Mouse (Mus musculus): ENCODE data around the gene Fam227a. TPM values are rescaled to one million over a fixed set of nuclear protein-coding genes. Genes with fewer than 3 reads are reported as not detected.

The Fam227a gene
- 5.8 and 6.3 TPM in 2 replicates for polyA plus RNA-seq (2015; fragmentation: Nextera tagmentation; extraction: Ambion mirVana)

DNA sequence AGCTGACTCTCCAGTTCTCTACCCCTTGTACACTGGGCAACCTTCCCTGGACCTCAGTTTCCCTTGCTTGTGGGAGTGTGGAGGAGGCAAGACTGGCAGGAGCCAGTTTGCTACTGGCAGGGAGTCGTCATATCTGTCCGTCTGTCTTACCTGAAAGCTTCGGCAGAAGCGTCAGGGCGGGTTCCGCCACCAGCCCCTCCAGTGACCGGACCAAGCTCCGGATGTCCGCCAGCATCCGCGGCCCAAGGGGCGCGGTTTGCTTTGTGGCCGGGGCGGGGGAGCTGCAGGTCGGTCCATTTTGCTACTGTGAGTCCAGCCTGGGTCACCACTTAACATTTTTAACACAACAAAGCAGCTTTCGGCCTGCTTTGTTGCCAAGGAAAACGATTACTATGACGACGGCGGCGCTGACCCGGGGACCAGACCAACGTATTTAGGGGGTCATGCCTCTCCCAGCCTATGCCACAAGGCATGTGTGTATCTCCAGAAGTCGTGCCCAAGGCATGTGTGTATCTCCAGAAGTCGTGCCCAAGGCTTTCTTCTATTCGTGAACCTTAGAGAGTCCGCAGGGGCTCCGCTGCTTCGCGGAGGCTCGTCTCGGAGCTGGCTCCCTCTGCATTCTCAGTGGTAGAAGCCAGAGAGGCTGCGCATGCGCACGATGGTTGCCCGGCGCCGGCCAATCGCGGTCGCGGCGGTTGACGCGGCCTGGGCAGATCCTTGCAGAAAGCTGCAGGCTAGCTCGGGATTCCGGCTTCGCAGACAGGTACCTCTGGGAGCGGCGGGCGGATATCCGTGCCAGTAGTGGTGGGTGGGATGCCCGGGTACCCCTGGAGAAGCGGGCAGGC, at the start of gene Fam227a, which contains the start of gene Cby1:
Gene Fam227a (minus strand): TSS at position 426 of the 845 bp plus-strand sequence.
Gene Cby1 (plus strand): TSS at position 669 of the 845 bp plus-strand sequence.
- Histone ChIP-seq H3K4me3 (peak within 1 kb of the TSS; percentile 72), H3K9me3 (replicated peaks) (no peaks in the 10 kb centered on the region), H3K4me2 (peak within 1 kb of the TSS; percentile 84), H3K9ac (peak within 1 kb of the TSS; percentile 91), H3K27ac (peak within 1 kb of the TSS; percentile 92), H3K36me3 (ENCODE audit: poor library complexity, severe bottlenecking) (peaks cover 30% of the 10 kb centered on the region), H3K4me1 (peaks cover 7% of the 10 kb centered on the region), H3K27me3 (no peaks in the 10 kb centered on the region)
- under 1% methylated on average over 55 of the region's 55 CpGs for WGBS
- peak; percentile 92 for ATAC-seq

DNA sequence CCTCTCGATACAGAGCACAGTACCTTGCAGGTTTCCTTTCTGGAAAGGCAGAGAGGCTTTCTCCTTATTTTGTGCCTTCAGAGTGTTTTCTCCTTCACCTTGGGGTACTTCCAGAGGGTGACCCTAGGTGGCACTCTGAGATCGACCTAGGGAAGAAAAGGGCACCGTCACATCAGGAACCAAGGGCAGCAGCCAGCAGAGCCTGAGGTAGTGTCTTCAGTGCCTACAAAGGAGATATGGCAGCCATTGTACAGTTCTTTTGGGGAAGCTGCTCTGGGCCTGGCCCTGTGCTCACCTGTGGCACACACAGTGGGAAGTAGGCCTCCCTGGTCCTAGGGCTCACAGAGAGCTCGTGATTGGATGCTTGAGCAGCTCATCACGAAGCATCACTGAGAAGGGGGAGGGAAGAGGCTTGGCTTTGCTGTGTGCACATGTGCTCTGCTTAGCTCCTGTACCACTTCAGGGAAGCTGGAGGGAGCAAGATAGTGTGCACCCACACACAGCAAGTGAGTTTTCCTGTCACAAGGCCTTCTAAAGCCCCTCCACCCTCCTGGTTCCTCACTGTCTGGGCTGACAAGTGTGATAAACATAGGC, 49.6 kb upstream of the Fam227a start:
- peaks cover 67% of the 10 kb centered on the region for H3K36me3 ChIP-seq (ENCODE audit: poor library complexity, severe bottlenecking)
- H3K4me2 ChIP-seq = no peak overlapping the region
- peaks cover 7% of the 10 kb centered on the region; the same call in 1 of the 2 replicates for H3K4me1 ChIP-seq
- no peaks in the 10 kb centered on the region for H3K9me3 ChIP-seq (replicated peaks)
- ATAC-seq = no peak
- H3K27me3 ChIP-seq = no peaks in the 10 kb centered on the region
- no peak overlapping the region for H3K4me3 ChIP-seq
- no peak overlapping the region for H3K9ac ChIP-seq
- WGBS = 88% methylated on average over 5 of the region's 5 CpGs
- H3K27ac ChIP-seq = no peak overlapping the region

DNA sequence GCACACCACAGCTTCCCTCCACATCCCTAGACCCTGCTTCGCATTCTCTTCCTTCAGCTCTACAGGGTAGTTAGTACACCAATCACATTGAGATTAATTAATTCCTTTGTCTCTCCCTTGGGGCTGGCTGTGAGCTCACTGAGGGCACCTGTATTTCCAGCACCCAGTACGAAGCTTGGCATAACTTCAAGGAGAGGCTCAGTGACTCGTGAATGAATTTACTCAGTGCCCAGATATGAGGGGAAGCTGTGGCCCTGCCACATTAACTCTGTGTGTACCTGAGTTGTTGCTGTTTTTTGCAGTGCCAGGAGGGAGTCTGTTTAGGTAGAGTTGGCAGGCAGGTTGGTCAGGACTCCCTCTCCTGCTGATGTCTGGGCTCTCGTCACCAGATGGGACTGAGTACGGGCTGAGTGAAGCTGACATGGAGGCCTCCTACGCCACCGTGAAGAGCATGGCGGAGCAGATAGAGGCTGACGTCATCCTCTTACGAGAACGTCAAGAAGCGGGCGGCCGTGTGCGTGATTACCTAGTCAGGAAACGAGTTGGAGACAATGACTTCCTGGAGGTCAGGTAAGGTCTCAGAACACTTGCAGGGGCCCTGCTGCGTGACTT, 48.0 kb upstream of the Fam227a start:
- WGBS = 84% methylated on average over 17 of the region's 17 CpGs

DNA sequence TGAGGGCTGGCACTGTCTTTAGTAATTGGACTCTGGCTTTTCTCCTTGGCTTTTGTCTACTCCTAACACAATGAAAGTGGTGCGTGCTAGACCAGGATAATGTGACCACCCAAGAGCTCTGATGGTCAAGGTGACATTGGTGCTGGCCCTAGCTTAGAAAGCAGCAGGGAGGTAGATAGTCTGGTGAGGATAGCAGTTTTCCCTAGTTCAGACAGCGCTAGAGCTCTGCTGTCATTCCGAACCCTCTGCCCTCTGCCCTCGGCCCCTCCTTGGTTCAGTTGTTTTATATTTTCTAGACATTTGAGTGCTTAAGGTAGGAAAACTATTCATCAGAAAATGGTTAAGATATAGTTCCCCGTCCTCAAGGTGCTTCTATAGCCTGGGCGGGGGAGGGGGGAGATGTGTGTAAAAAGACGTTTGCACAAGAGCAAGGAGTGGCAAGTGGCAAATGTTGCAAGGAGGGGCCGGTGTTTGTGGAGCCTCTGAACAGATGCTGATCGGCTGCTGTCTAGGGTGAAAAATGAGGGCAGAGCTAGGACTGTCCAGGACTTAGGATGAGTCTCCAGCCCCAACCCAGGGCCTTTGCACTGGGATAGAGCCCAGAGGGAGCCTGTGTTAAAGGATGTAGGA, 38.9 kb upstream of the Fam227a start:
- WGBS = 78% methylated on average over 9 of the region's 9 CpGs
- ATAC-seq = no peak
- no peak overlapping the region for H3K4me3 ChIP-seq

More for the DNA sequence above, 48.0 kb upstream of the Fam227a start:
- Histone ChIP-seq H3K27ac (no peak overlapping the region; the same call in 1 of the 2 replicates), H3K4me3 (no peak overlapping the region), H3K4me2 (no peak overlapping the region), H3K9me3 (replicated peaks) (no peaks in the 10 kb centered on the region), H3K36me3 (ENCODE audit: poor library complexity, severe bottlenecking) (peaks cover 51% of the 10 kb centered on the region), H3K4me1 (peaks cover 7% of the 10 kb centered on the region; the same call in 1 of the 2 replicates), H3K9ac (no peak overlapping the region), H3K27me3 (no peaks in the 10 kb centered on the region)
- no peak for ATAC-seq

DNA sequence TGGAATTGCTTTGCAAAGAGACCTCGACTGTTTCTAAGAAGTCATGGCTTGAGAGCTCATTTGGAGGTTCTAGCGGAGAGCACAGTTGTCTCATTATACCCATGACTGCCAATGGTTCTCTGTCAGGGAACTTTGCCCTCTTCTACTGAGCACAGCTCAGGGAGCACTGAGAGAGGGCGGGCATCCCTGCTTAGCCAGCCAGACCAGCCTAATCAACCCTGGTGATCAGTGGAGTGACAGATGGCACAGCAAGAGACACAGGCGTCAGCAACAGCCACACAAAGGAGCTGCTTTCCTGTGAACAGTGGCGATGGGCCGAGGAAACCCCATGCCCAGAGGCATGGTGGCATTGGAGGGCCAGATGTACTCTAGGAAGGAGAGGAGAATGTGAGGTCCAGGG, 38.3 kb upstream of the Fam227a start:
- no peaks in the 10 kb centered on the region for H3K27me3 ChIP-seq

More for the DNA sequence above, 38.9 kb upstream of the Fam227a start:
- Histone ChIP-seq H3K36me3 (ENCODE audit: poor library complexity, severe bottlenecking) (peaks cover 31% of the 10 kb centered on the region), H3K9me3 (replicated peaks) (no peaks in the 10 kb centered on the region), H3K4me2 (no peak overlapping the region), H3K4me1 (peaks cover 25% of the 10 kb centered on the region), H3K27me3 (no peaks in the 10 kb centered on the region), H3K9ac (no peak overlapping the region), H3K27ac (peak overlapping the region; percentile 80)

DNA sequence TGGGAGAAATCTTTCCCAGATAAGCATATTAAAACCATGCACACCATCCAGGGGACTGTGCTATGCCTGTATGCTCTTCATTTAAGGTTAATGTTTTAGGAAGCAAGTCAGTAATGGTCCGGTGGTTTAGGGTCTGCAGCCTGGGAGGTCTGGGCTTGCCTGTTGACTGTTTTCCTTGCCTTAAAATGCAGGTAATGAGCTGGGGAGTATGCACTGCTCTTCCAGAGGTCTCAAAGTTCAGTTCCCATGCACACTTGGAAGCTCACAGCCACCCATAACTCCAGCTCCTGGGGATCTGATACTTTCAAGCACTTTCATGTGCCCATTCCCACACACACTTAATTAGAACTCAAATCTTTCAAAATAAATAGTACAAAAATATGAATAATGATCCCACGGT, 37.8 kb upstream of the Fam227a start:
- no peak overlapping the region for H3K9ac ChIP-seq
- 95% methylated on average over 2 of the region's 2 CpGs for WGBS
- peaks cover 31% of the 10 kb centered on the region for H3K36me3 ChIP-seq (ENCODE audit: poor library complexity, severe bottlenecking)

More for the DNA sequence above, 38.3 kb upstream of the Fam227a start:
- peak; percentile 67 for ATAC-seq
- H3K27ac ChIP-seq = peak overlapping the region; percentile 80
- no peak overlapping the region for H3K4me3 ChIP-seq
- H3K36me3 ChIP-seq (ENCODE audit: poor library complexity, severe bottlenecking) = peaks cover 31% of the 10 kb centered on the region
- H3K4me1 ChIP-seq = peaks cover 32% of the 10 kb centered on the region
- no peaks in the 10 kb centered on the region for H3K9me3 ChIP-seq (replicated peaks)
- H3K9ac ChIP-seq = no peak overlapping the region
- WGBS = 61% methylated on average over 6 of the region's 6 CpGs
- H3K4me2 ChIP-seq = no peak overlapping the region

DNA sequence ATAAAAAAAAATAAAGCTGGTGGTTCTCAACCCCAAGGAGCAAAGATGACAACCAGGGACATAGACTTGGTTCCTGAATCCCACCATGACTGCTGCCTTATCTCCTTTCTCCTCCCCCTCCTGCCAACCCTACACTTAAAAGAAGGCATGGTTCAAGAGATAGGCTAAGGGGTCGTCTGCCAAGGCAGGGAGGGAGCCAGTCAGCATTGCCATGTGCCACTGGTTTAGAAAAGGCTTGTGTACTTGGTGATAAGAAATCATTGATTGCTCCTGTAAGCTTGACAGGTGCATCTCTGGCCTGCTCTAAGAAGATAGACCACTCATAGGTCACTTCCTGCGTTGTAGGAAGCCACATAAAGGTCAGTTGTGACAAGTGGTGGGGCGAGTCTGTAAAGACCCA, 36.8 kb upstream of the Fam227a start:
- Histone ChIP-seq H3K9ac (no peak overlapping the region), H3K27ac (no peak overlapping the region), H3K36me3 (ENCODE audit: poor library complexity, severe bottlenecking) (peaks cover 31% of the 10 kb centered on the region), H3K4me2 (no peak overlapping the region), H3K4me3 (no peak overlapping the region), H3K9me3 (replicated peaks) (no peaks in the 10 kb centered on the region), H3K27me3 (no peaks in the 10 kb centered on the region), H3K4me1 (peaks cover 41% of the 10 kb centered on the region)
- WGBS = 73% methylated on average over 3 of the region's 3 CpGs
- ATAC-seq = no peak

More for the DNA sequence above, 37.8 kb upstream of the Fam227a start:
- Histone ChIP-seq H3K27me3 (no peaks in the 10 kb centered on the region), H3K4me2 (no peak overlapping the region), H3K4me3 (no peak overlapping the region), H3K27ac (peak overlapping the region; percentile 80), H3K4me1 (peaks cover 37% of the 10 kb centered on the region), H3K9me3 (replicated peaks) (no peaks in the 10 kb centered on the region)
- ATAC-seq = no peak

DNA sequence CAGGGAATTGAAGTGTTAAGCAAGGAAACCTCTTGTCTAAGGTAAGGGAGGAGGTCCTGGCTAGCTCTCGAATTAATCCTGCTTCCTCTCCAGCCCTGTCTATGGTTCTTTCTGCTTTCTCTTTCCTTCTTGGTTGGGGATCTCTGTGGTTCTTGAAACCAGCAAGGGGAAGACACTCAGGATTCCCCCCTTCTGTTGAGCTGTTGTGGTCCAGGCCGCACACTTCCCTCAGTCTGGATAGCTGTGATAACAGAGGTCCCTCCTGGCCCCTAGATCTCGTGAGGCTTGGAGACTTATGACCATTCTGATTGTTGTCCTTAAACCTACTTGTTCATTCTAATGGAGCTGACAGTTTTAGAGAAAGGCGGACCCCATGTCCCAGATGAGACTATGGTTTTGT, 35.8 kb upstream of the Fam227a start:
- Histone ChIP-seq H3K27me3 (no peaks in the 10 kb centered on the region), H3K4me1 (peaks cover 47% of the 10 kb centered on the region), H3K4me2 (no peak overlapping the region), H3K9ac (no peak overlapping the region), H3K36me3 (ENCODE audit: poor library complexity, severe bottlenecking) (peaks cover 31% of the 10 kb centered on the region), H3K4me3 (no peak overlapping the region), H3K27ac (no peak overlapping the region), H3K9me3 (replicated peaks) (no peaks in the 10 kb centered on the region)
- ATAC-seq = no peak
- 93% methylated on average over 4 of the region's 4 CpGs for WGBS

DNA sequence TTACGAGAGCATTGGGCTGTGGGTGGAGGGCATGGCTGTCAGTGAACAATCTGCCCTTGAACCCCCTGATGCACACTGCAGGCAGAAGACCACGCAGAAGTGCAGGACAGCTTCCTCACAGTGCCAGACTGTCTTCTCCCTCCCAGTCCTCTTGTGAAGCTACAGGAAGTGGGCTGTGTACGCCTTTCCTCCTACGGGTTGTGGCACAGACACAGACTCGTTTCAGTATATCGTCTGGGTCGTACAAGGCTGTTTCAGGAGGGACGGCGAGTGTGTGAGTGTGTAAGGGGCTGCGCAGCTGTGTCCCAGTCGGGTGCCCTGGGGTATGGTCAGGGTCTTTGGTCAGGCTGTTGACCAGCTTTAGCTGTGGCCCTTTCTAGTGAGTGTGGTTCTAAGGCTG, 35.0 kb upstream of the Fam227a start:
- Histone ChIP-seq H3K4me1 (peaks cover 49% of the 10 kb centered on the region), H3K4me2 (no peak overlapping the region), H3K27me3 (no peaks in the 10 kb centered on the region), H3K36me3 (ENCODE audit: poor library complexity, severe bottlenecking) (peaks cover 25% of the 10 kb centered on the region), H3K4me3 (no peak overlapping the region), H3K9me3 (replicated peaks) (no peaks in the 10 kb centered on the region), H3K9ac (no peak overlapping the region), H3K27ac (no peak overlapping the region)
- 95% methylated on average over 11 of the region's 11 CpGs for WGBS
- no peak for ATAC-seq

DNA sequence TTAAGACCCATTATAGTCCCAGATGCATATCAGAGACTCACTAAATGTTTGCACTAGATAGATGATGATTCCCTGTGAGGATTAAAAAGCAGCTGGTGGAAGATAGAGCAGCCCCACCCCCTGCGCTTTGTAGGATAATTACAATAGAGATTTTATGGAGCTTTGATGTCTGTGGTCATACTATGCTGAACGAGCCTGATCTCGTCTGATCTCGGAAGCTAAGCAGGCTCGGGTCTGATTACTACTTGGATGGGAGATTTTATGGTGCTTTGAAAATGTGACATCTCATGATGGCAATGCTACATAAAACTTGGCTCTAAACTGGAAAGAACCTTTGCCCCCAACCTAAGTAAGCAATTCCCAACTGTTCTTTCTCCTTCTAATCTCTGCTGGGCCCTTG, 33.6 kb upstream of the Fam227a start:
- Histone ChIP-seq H3K27ac (no peak overlapping the region), H3K4me3 (peak overlapping the region; percentile 69), H3K9me3 (replicated peaks) (no peaks in the 10 kb centered on the region), H3K9ac (peak overlapping the region; percentile 93; the same call in 1 of the 2 replicates), H3K36me3 (ENCODE audit: poor library complexity, severe bottlenecking) (peaks cover 25% of the 10 kb centered on the region), H3K4me1 (peaks cover 48% of the 10 kb centered on the region), H3K27me3 (no peaks in the 10 kb centered on the region), H3K4me2 (peak overlapping the region; percentile 97)
- no peak for ATAC-seq
- WGBS = 71% methylated on average over 5 of the region's 5 CpGs

DNA sequence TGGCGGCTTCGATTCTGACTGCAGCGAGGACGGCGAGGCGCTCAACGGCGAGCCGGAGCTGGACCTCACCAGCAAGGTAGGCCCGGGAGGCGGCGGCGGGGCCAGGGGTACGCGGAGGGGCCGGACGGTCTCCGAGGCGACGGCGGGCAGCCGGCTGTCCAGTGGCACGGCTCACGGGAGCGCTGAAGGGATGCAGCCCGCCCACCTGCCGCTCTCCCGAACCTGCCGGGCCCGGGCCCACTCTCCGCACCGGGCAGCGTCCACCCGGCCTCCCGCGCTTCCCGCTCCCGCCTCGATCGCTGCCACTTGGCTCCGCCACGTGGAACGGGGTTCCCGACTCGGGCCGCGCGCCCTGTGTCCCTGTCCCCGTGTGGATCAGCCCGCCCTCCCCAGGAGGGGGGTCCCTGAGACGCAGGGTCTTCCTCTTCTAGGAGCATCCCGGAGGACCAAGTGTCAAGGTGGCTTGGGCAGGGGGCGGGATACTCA, 32.3 kb upstream of the Fam227a start:
- H3K4me2 ChIP-seq = peak overlapping the region; percentile 97
- H3K9me3 ChIP-seq (replicated peaks) = no peaks in the 10 kb centered on the region
- peaks cover 17% of the 10 kb centered on the region for H3K36me3 ChIP-seq (ENCODE audit: poor library complexity, severe bottlenecking)
- ATAC-seq = peak; percentile 6
- peak overlapping the region; percentile 93 for H3K9ac ChIP-seq
- under 1% methylated on average over 26 of the region's 53 CpGs for WGBS
- no peaks in the 10 kb centered on the region for H3K27me3 ChIP-seq
- H3K4me1 ChIP-seq = peaks cover 50% of the 10 kb centered on the region
- H3K4me3 ChIP-seq = peak overlapping the region; percentile 69
- peak overlapping the region; percentile 88 for H3K27ac ChIP-seq

All from forebrain, embryonic 13.5 days (tissue).